Mouse (Mus musculus) limb, embryonic 13.5 days (tissue): Measurements from ENCODE around the gene Numbl. TPM values are rescaled to one million over a fixed set of nuclear protein-coding genes. Genes with fewer than 3 reads are reported as not detected.

Experiments
- ATAC-seq: fragments of 200-750 bp; cut with Nextera tagmentation; 2 replicates; pipeline ENCODE4 v1.8.0; 2017; ENCODE audit warnings: low read depth, moderate number of reproducible peaks, moderate TSS enrichment; ENCODE audit not compliant: low FRiP score
- H3K27ac ChIP-seq: fragments of 300-500 bp; sonication (generic); 2 replicates; pipeline ENCODE4 v1.5.1; 2015; ENCODE audit warnings: inconsistent platforms, mild to moderate bottlenecking, moderate library complexity
- H3K27me3 ChIP-seq: fragments of 300-500 bp; sonication (generic); 2 replicates; pipeline ENCODE4 v1.6.1; 2015; ENCODE audit warnings: mild to moderate bottlenecking, inconsistent platforms
- H3K36me3 ChIP-seq: fragments of 300-500 bp; sonication (generic); 2 replicates; pipeline ENCODE4 v1.6.1; 2015; ENCODE audit warnings: inconsistent platforms, mild to moderate bottlenecking, moderate library complexity
- H3K4me1 ChIP-seq: fragments of 300-500 bp; sonication (generic); 2 replicates; pipeline ENCODE4 v1.6.1; 2015; ENCODE audit warnings: inconsistent platforms
- H3K4me2 ChIP-seq: fragments of 300-500 bp; sonication (generic); replicated peaks from 2 replicates; pipeline ENCODE4 v1.6.1; 2015; ENCODE audit warnings: inconsistent platforms, mild to moderate bottlenecking, moderate library complexity
- H3K4me3 ChIP-seq: fragments of 300-500 bp; sonication (generic); 2 replicates; pipeline ENCODE4 v1.5.1; 2015; ENCODE audit warnings: moderate library complexity, mild to moderate bottlenecking, inconsistent platforms
- H3K9ac ChIP-seq: fragments of 300-500 bp; sonication (generic); 2 replicates; pipeline ENCODE4 v1.6.1; 2015; ENCODE audit warnings: mild to moderate bottlenecking, inconsistent platforms
- H3K9me3 ChIP-seq: fragments of 300-500 bp; sonication (generic); 2 replicates; pipeline ENCODE4 v1.6.1; 2016; ENCODE audit warnings: inconsistent platforms
- WGBS: fragments of 180-500 bp; shearing (Covaris S2); methylation state at CpG from one replicate; pipeline ENCODE4 v1.1.7; 2015; 5-methylcytosine and 5-hydroxymethylcytosine counted together
- polyA plus RNA-seq: library from polyadenylated mRNA; unstranded; fragments of >200 nt; fragmentation: Nextera tagmentation; extraction: Ambion mirVana; gene quantifications from 2 replicates; pipeline ENCODE4 v1.2.1, GENCODE M21; 2015

Gene Numbl
- polyA plus RNA-seq, 1 experiment from 2014 or later = 34.1 TPM

GRCm38 (mm10) chr7:27329326-27329947 lies 71.2 kb downstream of the Numbl start:
- H3K9me3 ChIP-seq = no peaks in the 10 kb centered on the region
- H3K36me3 ChIP-seq = 0 out of 2 replicates have a peak, but pooled peaks cover 4% of the 10 kb centered on the region
- H3K4me1 ChIP-seq = peaks cover 71% of the 10 kb centered on the region
- ATAC-seq = peak; percentile 9; the same call in 1 of the 2 replicates
- H3K9ac ChIP-seq = peak overlapping the region; percentile 54; the same call in 1 of the 2 replicates
- peak overlapping the region; percentile 57 for H3K4me3 ChIP-seq
- H3K27me3 ChIP-seq = peaks cover 100% of the 10 kb centered on the region
- H3K4me2 ChIP-seq = peak overlapping the region; percentile 61
- H3K27ac ChIP-seq = no peak overlapping the region
- WGBS = 4% methylated on average over 45 of the region's 45 CpGs

- 0 out of 2 replicates have a peak, but pooled peaks cover 4% of the 10 kb centered on the region for H3K36me3 ChIP-seq
- H3K27me3 ChIP-seq = peaks cover 100% of the 10 kb centered on the region
- peak overlapping the region; percentile 57 for H3K4me3 ChIP-seq
- no peaks in the 10 kb centered on the region for H3K9me3 ChIP-seq
- WGBS = 24% methylated on average over 17 of the region's 17 CpGs
- H3K4me1 ChIP-seq = peaks cover 76% of the 10 kb centered on the region
- H3K9ac ChIP-seq = no peak overlapping the region
- H3K27ac ChIP-seq = no peak overlapping the region
- no peak for ATAC-seq
- peak overlapping the region; percentile 97 for H3K4me2 ChIP-seq
Observed at GRCm38 (mm10) chr7:27329981-27330380, 71.7 kb downstream of the Numbl start.

GRCm38 (mm10) chr7:27330709-27331540 lies 72.7 kb downstream of the Numbl start:
- Histone ChIP-seq H3K4me2 (peak overlapping the region; percentile 97), H3K4me1 (peaks cover 75% of the 10 kb centered on the region), H3K4me3 (peak overlapping the region; percentile 57), H3K9me3 (no peaks in the 10 kb centered on the region), H3K27me3 (peaks cover 97% of the 10 kb centered on the region), H3K9ac (peak overlapping the region; percentile 59), H3K27ac (no peak overlapping the region; the same call in 1 of the 2 replicates), H3K36me3 (0 out of 2 replicates have a peak, but pooled peaks cover 4% of the 10 kb centered on the region)
- under 1% methylated on average over 39 of the region's 39 CpGs for WGBS
- ATAC-seq = peak; percentile 28; the same call in 1 of the 2 replicates

GRCm38 (mm10) chr7:27331541-27331851 lies 73.3 kb downstream of the Numbl start:
- no peak for ATAC-seq
- H3K4me3 ChIP-seq = peak overlapping the region; percentile 57
- 3% methylated on average over 8 of the region's 8 CpGs for WGBS
- H3K36me3 ChIP-seq = 0 out of 2 replicates have a peak, but pooled peaks cover 4% of the 10 kb centered on the region
- H3K27ac ChIP-seq = no peak overlapping the region
- H3K4me1 ChIP-seq = peaks cover 70% of the 10 kb centered on the region
- no peak overlapping the region for H3K9ac ChIP-seq
- no peaks in the 10 kb centered on the region for H3K9me3 ChIP-seq
- peak overlapping the region; percentile 97 for H3K4me2 ChIP-seq
- peaks cover 92% of the 10 kb centered on the region for H3K27me3 ChIP-seq

Other genes starting within 250 kb of the Numbl start
- gene Cyp2a12, start 229.4 kb upstream of the Numbl start, polyA plus RNA-seq = not detected in 2 replicates
- gene Cyp2f2, start 138.5 kb upstream of the Numbl start, polyA plus RNA-seq = not detected in 2 replicates
- 0.33 TPM in 1 of 2 replicates, not detected in the other for gene Cyp2t4, start 104.7 kb upstream of the Numbl start, polyA plus RNA-seq
- 74.3 and 76.0 TPM in 2 replicates for gene Egln2, start 91.6 kb upstream of the Numbl start, polyA plus RNA-seq
- gene Rab4b, start 79.5 kb upstream of the Numbl start, polyA plus RNA-seq = 69.4 and 71.7 TPM in 2 replicates
- 2.6 and 4.5 TPM in 2 replicates for gene Gm21983, start 77.3 kb upstream of the Numbl start, polyA plus RNA-seq
- 126 and 145 TPM in 2 replicates for gene Mia, start 77.3 kb upstream of the Numbl start, polyA plus RNA-seq
- gene BC024978, start 62.7 kb upstream of the Numbl start, polyA plus RNA-seq = 3.6 TPM in 2 replicates
- 285 TPM in 2 replicates for gene Snrpa, start 62.2 kb upstream of the Numbl start, polyA plus RNA-seq
- 6.6 and 7.2 TPM in 2 replicates for gene Itpkc, start 29.8 kb upstream of the Numbl start, polyA plus RNA-seq
- 17.7 and 18.5 TPM in 2 replicates for gene Coq8b, start 25.4 kb upstream of the Numbl start, polyA plus RNA-seq
- 25.8 and 29.3 TPM in 2 replicates for gene Ltbp4, start 79.3 kb downstream of the Numbl start, polyA plus RNA-seq
- gene Shkbp1, start 97.6 kb downstream of the Numbl start, polyA plus RNA-seq = 49.2 and 54.5 TPM in 2 replicates
- gene Gm20479, start 99.0 kb downstream of the Numbl start, polyA plus RNA-seq = not detected in 2 replicates
- 0.17 and 0.23 TPM in 2 replicates for gene Sptbn4, start 189.3 kb downstream of the Numbl start, polyA plus RNA-seq
- 38.9 and 46.3 TPM in 2 replicates for gene Blvrb, start 189.5 kb downstream of the Numbl start, polyA plus RNA-seq
- 33.6 and 36.3 TPM in 2 replicates for gene Sertad3, start 215.3 kb downstream of the Numbl start, polyA plus RNA-seq
- gene Sertad1, start 228.5 kb downstream of the Numbl start, polyA plus RNA-seq = 37.8 and 39.2 TPM in 2 replicates
- 5.2 TPM in 2 replicates for gene Prx, start 240.9 kb downstream of the Numbl start, polyA plus RNA-seq